Mouse (Mus musculus): ENCODE measurements around the gene Ubxn7. TPM values are rescaled to one million over a fixed set of nuclear protein-coding genes. Genes with fewer than 3 reads are reported as not detected.

Ubxn7 gene
- polyA plus RNA-seq, 1 experiment: 0.39 TPM

DNA sequence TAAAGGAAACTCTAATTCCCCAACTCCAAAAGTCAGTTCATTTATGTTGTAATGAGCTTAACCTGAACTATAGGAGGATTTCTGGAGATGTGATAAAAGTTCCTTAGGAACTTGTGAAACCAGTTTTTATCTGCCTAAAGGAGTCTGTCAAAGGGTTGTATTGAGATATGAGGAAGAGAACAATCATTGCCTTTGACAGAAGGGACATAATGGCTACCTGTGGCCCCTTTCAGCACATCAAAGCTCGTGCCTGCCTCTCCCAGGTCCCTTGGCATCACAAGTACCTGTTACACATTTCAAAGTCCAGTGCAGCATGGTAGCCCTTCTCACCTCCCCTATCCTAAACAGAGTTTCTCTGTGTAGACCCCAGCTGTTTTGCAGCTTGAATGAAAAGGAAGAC is 85.4 kb downstream of the Ubxn7 start:
- TF ChIP-seq GATA1 (IDR thresholded peaks at IDR 0.05; ENCODE audit: low read length) (no peak), TAL1 (IDR thresholded peaks at IDR 0.05; ENCODE audit: low read length) (no peak)
- Histone ChIP-seq H3K4me1 (ENCODE audit: control insufficient read depth) (peaks cover 21% of the 10 kb centered on the region), H3K9me3 (ENCODE audit: control insufficient read depth, low read length) (no peaks in the 10 kb centered on the region), H3K27me3 (ENCODE audit: control insufficient read depth) (no peaks in the 10 kb centered on the region), H3K36me3 (ENCODE audit: control insufficient read depth) (no peaks in the 10 kb centered on the region), H3K4me3 (replicated peaks) (no peak overlapping the region)

GRCm38 (mm10) chr16:32419517-32420483 is 87.7 kb downstream of the Ubxn7 start, which contains the start of gene Tctex1d2:
Gene Tctex1d2 (plus strand): TSS chr16:32419702.
- Histone ChIP-seq H3K36me3 (ENCODE audit: control insufficient read depth) (no peaks in the 10 kb centered on the region), H3K4me1 (ENCODE audit: control insufficient read depth) (peaks cover 21% of the 10 kb centered on the region), H3K4me3 (replicated peaks) (peak within 1 kb of the TSS; percentile 75), H3K9me3 (ENCODE audit: control insufficient read depth, low read length) (no peaks in the 10 kb centered on the region), H3K27me3 (ENCODE audit: control insufficient read depth) (no peaks in the 10 kb centered on the region)
- TF ChIP-seq GATA1 (IDR thresholded peaks at IDR 0.05; ENCODE audit: low read length) (no peak), TAL1 (IDR thresholded peaks at IDR 0.05; ENCODE audit: low read length) (no peak)

GRCm38 (mm10) chr16:32427506-32427905 is 95.4 kb downstream of the Ubxn7 start:
- peaks cover 21% of the 10 kb centered on the region for H3K4me1 ChIP-seq (ENCODE audit: control insufficient read depth)
- peaks cover 6% of the 10 kb centered on the region for H3K36me3 ChIP-seq (ENCODE audit: control insufficient read depth)
- H3K4me3 ChIP-seq (replicated peaks): no peak overlapping the region
- no peaks in the 10 kb centered on the region for H3K27me3 ChIP-seq (ENCODE audit: control insufficient read depth)
- H3K9me3 ChIP-seq (ENCODE audit: control insufficient read depth, low read length): no peaks in the 10 kb centered on the region
- TF ChIP-seq TAL1 (IDR thresholded peaks at IDR 0.05; ENCODE audit: low read length): no peak
- TF ChIP-seq GATA1 (IDR thresholded peaks at IDR 0.05; ENCODE audit: low read length): no peak

DNA sequence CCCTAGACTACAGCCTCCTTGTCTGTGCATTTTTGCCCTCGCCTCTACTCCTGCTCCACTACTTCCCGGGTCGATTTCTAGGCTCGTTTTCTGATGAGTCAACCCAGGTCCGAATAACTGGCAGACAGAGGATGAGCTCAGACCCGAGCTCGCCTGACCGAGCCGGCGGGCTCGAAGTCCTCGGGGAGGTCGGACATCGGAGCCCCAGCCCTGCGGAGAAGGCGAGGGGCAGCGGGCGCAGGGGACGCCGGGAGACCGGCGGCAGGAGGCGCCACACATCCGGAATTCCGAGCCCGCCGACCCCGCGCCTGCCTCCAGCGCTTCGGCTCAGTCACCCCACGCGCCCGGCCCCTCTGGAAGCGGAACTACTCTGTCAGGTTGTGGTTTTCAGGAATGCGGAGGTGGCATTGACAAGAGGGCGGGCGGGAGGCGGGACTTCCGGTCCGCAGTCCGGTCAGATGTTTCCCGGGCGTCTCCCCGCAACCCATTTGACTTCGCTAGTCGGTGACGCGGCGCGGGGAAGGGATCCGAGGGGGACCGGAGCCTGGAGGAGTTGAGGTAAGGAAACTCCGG is 98.5 kb downstream of the Ubxn7 start, which contains the start of gene Pcyt1a:
TSS of gene Pcyt1a (plus strand) at position 448 of the 573 bp plus-strand sequence.
- Histone ChIP-seq H3K27me3 (ENCODE audit: control insufficient read depth) (no peaks in the 10 kb centered on the region), H3K36me3 (ENCODE audit: control insufficient read depth) (peaks cover 35% of the 10 kb centered on the region), H3K4me1 (ENCODE audit: control insufficient read depth) (peaks cover 45% of the 10 kb centered on the region), H3K4me3 (replicated peaks) (peak within 1 kb of the TSS; percentile 74), H3K9me3 (ENCODE audit: control insufficient read depth, low read length) (no peaks in the 10 kb centered on the region)
- TF ChIP-seq TAL1 (IDR thresholded peaks at IDR 0.05; ENCODE audit: low read length): no peak
- TF ChIP-seq GATA1 (IDR thresholded peaks at IDR 0.05; ENCODE audit: low read length): no peak

DNA sequence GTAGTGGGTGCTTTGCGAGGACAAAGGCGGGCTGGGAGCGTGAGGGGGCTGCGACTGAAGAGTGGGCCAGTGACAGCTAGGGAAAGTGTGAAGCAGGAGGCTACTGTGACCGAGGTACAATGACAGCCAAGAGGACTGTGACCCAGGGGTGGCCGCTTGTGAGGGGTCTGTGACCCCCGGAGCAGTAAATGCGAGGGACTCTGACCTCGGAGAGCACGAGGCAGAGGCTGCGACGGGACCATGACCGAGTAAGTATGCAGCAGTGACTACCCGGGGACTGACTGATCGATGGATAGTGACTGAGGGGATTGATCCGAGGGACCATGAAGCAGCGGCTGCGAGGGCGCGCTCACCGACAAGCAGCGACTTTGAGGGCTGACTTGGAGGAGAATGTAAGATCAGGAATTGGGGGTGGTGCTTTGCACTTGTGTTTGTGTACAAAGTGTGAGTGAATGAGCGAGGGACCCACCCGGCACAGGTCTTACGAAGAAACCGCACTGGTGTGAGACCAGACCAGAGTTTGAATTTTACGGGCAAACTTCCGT is 99.1 kb downstream of the Ubxn7 start:
- peaks cover 40% of the 10 kb centered on the region for H3K36me3 ChIP-seq (ENCODE audit: control insufficient read depth)
- H3K4me3 ChIP-seq (replicated peaks): peak overlapping the region; percentile 74
- peaks cover 48% of the 10 kb centered on the region for H3K4me1 ChIP-seq (ENCODE audit: control insufficient read depth)
- TF ChIP-seq TAL1 (IDR thresholded peaks at IDR 0.05; ENCODE audit: low read length) (no peak), GATA1 (IDR thresholded peaks at IDR 0.05; ENCODE audit: low read length) (no peak)
- no peaks in the 10 kb centered on the region for H3K27me3 ChIP-seq (ENCODE audit: control insufficient read depth)
- H3K9me3 ChIP-seq (ENCODE audit: control insufficient read depth, low read length): no peaks in the 10 kb centered on the region

DNA sequence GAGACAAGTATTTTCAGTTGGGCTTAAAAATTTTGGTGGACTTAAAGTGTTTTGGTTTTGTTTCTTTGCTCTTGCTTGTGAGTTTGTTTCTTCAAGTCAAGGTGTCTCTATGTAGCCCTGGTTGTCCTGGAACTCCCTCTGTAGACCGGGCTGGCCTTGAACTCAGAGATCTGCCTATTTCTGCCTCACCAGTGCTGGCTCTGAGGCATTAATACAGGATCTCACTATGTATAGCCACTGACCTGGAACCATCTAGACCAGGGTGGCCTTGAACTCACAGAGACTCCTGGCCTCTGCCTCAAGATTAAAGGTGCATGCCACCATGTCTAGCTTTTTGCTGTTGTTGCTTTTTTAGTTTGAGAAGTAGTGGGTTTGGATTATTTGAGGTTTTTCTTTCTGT is 99.9 kb downstream of the Ubxn7 start:
- peaks cover 53% of the 10 kb centered on the region for H3K4me1 ChIP-seq (ENCODE audit: control insufficient read depth)

GRCm38 (mm10) chr16:32433138-32433537 is 101.1 kb downstream of the Ubxn7 start:
- peak overlapping the region; percentile 74 for H3K4me3 ChIP-seq (replicated peaks)
- peaks cover 60% of the 10 kb centered on the region for H3K36me3 ChIP-seq (ENCODE audit: control insufficient read depth)
- no peak for TF ChIP-seq GATA1 (IDR thresholded peaks at IDR 0.05; ENCODE audit: low read length)
- no peak for TF ChIP-seq TAL1 (IDR thresholded peaks at IDR 0.05; ENCODE audit: low read length)
- H3K4me1 ChIP-seq (ENCODE audit: control insufficient read depth): peaks cover 59% of the 10 kb centered on the region
- no peaks in the 10 kb centered on the region for H3K27me3 ChIP-seq (ENCODE audit: control insufficient read depth)
- no peaks in the 10 kb centered on the region for H3K9me3 ChIP-seq (ENCODE audit: control insufficient read depth, low read length)

More for the DNA sequence above, 99.9 kb downstream of the Ubxn7 start:
- peaks cover 48% of the 10 kb centered on the region for H3K36me3 ChIP-seq (ENCODE audit: control insufficient read depth)
- H3K4me3 ChIP-seq (replicated peaks): peak overlapping the region; percentile 74
- no peaks in the 10 kb centered on the region for H3K9me3 ChIP-seq (ENCODE audit: control insufficient read depth, low read length)
- no peaks in the 10 kb centered on the region for H3K27me3 ChIP-seq (ENCODE audit: control insufficient read depth)
- TF ChIP-seq TAL1 (IDR thresholded peaks at IDR 0.05; ENCODE audit: low read length) (no peak), GATA1 (IDR thresholded peaks at IDR 0.05; ENCODE audit: low read length) (no peak)

GRCm38 (mm10) chr16:32434066-32434465 is 102.0 kb downstream of the Ubxn7 start:
- peaks cover 69% of the 10 kb centered on the region for H3K36me3 ChIP-seq (ENCODE audit: control insufficient read depth)
- peak overlapping the region; percentile 74 for H3K4me3 ChIP-seq (replicated peaks)
- peaks cover 61% of the 10 kb centered on the region for H3K4me1 ChIP-seq (ENCODE audit: control insufficient read depth)
- no peaks in the 10 kb centered on the region for H3K9me3 ChIP-seq (ENCODE audit: control insufficient read depth, low read length)
- no peaks in the 10 kb centered on the region for H3K27me3 ChIP-seq (ENCODE audit: control insufficient read depth)
- no peak for TF ChIP-seq TAL1 (IDR thresholded peaks at IDR 0.05; ENCODE audit: low read length)
- no peak for TF ChIP-seq GATA1 (IDR thresholded peaks at IDR 0.05; ENCODE audit: low read length)

- Histone ChIP-seq H3K36me3 (ENCODE audit: control insufficient read depth) (peaks cover 76% of the 10 kb centered on the region), H3K9me3 (ENCODE audit: control insufficient read depth, low read length) (no peaks in the 10 kb centered on the region), H3K4me3 (replicated peaks) (no peak overlapping the region), H3K4me1 (ENCODE audit: control insufficient read depth) (peaks cover 57% of the 10 kb centered on the region), H3K27me3 (ENCODE audit: control insufficient read depth) (no peaks in the 10 kb centered on the region)
- no peak for TF ChIP-seq TAL1 (IDR thresholded peaks at IDR 0.05; ENCODE audit: low read length)
- no peak for TF ChIP-seq GATA1 (IDR thresholded peaks at IDR 0.05; ENCODE audit: low read length)
Measured at GRCm38 (mm10) chr16:32434691-32435090, 102.6 kb downstream of the Ubxn7 start.
